Mouse (Mus musculus): ENCODE results near the gene Lims1. TPM values are rescaled to one million over a fixed set of nuclear protein-coding genes. Genes with fewer than 3 reads are reported as not detected.
"Not testable (repeated sequence)": the region's sequence is repeated elsewhere in the genome, so short reads cannot be mapped to it uniquely, and the experiment has no call there.

Lims1 gene
- polyA plus RNA-seq, 1 experiment from 2014 or later = 183 TPM

DNA sequence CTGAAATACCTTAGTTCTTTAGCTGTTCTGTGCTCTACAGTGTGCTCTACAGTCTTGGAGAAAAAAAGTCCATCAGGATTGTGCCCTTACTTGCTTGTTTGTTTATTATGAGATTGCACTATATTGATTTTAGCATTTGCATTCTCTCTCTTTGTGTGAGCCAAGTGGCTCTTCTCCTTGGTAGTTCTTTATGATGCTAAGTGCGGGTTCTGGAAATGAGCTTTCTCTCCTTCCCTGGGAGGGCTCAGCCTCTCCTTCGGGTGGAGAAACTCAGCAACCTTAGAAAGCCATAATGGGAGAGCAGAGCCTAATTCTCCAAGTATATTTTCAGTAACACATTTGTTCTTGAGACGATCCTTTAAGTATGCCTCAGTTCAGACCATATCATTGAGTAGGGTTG is 3.0 kb downstream of the Lims1 start:
- H3K4me2 ChIP-seq = peak overlapping the region; percentile 36; the same call in 1 of the 2 replicates
- H3K4me1 ChIP-seq (replicated peaks) = peaks cover 31% of the 10 kb centered on the region
- no peak overlapping the region for H3K27ac ChIP-seq
- no peak overlapping the region for H3K4me3 ChIP-seq
- WGBS = 54% methylated on average over 3 of the region's 3 CpGs
- ATAC-seq (replicated peaks; ENCODE audit: insufficient number of reproducible peaks, insufficient read depth, low FRiP score, low read depth) = no peak
- H3K36me3 ChIP-seq = no peaks in the 10 kb centered on the region
- no peaks in the 10 kb centered on the region for H3K27me3 ChIP-seq
- H3K9me3 ChIP-seq (replicated peaks) = no peaks in the 10 kb centered on the region
- H3K9ac ChIP-seq = no peak overlapping the region

DNA sequence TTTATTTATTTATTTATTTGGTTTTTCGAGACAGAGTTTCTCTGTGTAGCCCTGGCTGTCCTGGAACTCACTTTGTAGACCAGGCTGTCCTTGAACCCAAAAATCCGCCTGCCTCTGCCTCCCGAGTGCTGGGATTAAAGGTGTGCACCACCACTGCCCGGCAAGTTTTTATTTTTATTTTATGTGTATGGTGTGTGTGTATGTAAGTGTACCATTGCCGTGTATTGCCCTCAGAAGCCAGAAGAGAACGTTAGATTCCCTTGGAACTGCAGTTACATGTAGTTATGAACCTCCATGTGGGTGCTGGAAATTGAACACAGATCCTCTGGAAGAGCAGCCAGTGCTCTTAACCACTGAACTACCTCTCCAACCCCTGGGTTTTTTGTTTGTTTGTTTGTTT is 4.6 kb downstream of the Lims1 start:
- peaks cover 27% of the 10 kb centered on the region for H3K4me1 ChIP-seq (replicated peaks)
- H3K9ac ChIP-seq; H3K36me3 ChIP-seq; H3K27ac ChIP-seq; H3K4me2 ChIP-seq; H3K4me3 ChIP-seq; H3K9me3 ChIP-seq (replicated peaks); H3K27me3 ChIP-seq; ATAC-seq (replicated peaks; ENCODE audit: insufficient number of reproducible peaks, insufficient read depth, low FRiP score, low read depth): not testable (repeated sequence)
- 91% methylated on average over 6 of the region's 6 CpGs for WGBS

- no peak overlapping the region for H3K4me3 ChIP-seq
- H3K27me3 ChIP-seq = no peaks in the 10 kb centered on the region
- no peak overlapping the region for H3K9ac ChIP-seq
- H3K36me3 ChIP-seq = no peaks in the 10 kb centered on the region
- peaks cover 32% of the 10 kb centered on the region for H3K4me1 ChIP-seq (replicated peaks)
- WGBS = 96% methylated on average over 8 of the region's 8 CpGs
- ATAC-seq (replicated peaks; ENCODE audit: insufficient number of reproducible peaks, insufficient read depth, low FRiP score, low read depth) = no peak
- no peak overlapping the region for H3K27ac ChIP-seq
- H3K9me3 ChIP-seq (replicated peaks) = no peaks in the 10 kb centered on the region
- H3K4me2 ChIP-seq = no peak overlapping the region
Observed at GRCm38 (mm10) chr10:58328517-58329108, 5.3 kb downstream of the Lims1 start.

- Histone ChIP-seq H3K27ac (no peak overlapping the region), H3K9me3 (replicated peaks) (no peaks in the 10 kb centered on the region), H3K4me2 (no peak overlapping the region), H3K27me3 (no peaks in the 10 kb centered on the region), H3K9ac (no peak overlapping the region), H3K4me1 (replicated peaks) (peaks cover 24% of the 10 kb centered on the region), H3K36me3 (no peaks in the 10 kb centered on the region), H3K4me3 (no peak overlapping the region)
- no peak for ATAC-seq (replicated peaks; ENCODE audit: insufficient number of reproducible peaks, insufficient read depth, low FRiP score, low read depth)
Observed at GRCm38 (mm10) chr10:58330635-58331034, 7.4 kb downstream of the Lims1 start.

GRCm38 (mm10) chr10:58331741-58332140 is 8.5 kb downstream of the Lims1 start:
- Histone ChIP-seq H3K4me1 (replicated peaks) (peaks cover 15% of the 10 kb centered on the region), H3K36me3 (no peaks in the 10 kb centered on the region), H3K9ac (no peak overlapping the region), H3K4me3 (no peak overlapping the region), H3K27ac (no peak overlapping the region), H3K4me2 (no peak overlapping the region), H3K9me3 (replicated peaks) (no peaks in the 10 kb centered on the region), H3K27me3 (no peaks in the 10 kb centered on the region)
- no peak for ATAC-seq (replicated peaks; ENCODE audit: insufficient number of reproducible peaks, insufficient read depth, low FRiP score, low read depth)

DNA sequence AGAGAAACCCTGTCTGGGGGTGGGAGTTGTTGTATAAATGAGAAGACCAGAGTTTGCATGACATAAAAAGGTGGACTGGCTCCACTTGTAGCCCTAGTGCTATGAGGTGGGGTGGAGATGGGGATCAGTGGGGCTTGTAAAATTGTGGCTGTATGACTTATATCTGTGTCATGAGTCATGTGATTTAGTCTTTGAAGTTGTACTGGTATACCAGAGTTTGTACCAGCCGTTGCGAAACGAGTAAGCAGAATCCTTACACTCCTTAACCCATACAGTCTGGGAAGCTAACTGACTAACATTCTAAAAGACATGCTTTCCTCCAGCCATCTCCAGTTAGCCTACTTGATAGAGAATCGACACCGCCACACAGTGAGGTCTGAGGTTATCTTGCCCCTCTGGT is 10.1 kb downstream of the Lims1 start:
- Histone ChIP-seq H3K27me3 (no peaks in the 10 kb centered on the region), H3K4me3 (no peak overlapping the region), H3K4me1 (replicated peaks) (peaks cover 11% of the 10 kb centered on the region), H3K9ac (no peak overlapping the region), H3K27ac (no peak overlapping the region), H3K9me3 (replicated peaks) (no peaks in the 10 kb centered on the region), H3K4me2 (no peak overlapping the region), H3K36me3 (no peaks in the 10 kb centered on the region)
- WGBS = 58% methylated on average over 5 of the region's 5 CpGs
- no peak for ATAC-seq (replicated peaks; ENCODE audit: insufficient number of reproducible peaks, insufficient read depth, low FRiP score, low read depth)

DNA sequence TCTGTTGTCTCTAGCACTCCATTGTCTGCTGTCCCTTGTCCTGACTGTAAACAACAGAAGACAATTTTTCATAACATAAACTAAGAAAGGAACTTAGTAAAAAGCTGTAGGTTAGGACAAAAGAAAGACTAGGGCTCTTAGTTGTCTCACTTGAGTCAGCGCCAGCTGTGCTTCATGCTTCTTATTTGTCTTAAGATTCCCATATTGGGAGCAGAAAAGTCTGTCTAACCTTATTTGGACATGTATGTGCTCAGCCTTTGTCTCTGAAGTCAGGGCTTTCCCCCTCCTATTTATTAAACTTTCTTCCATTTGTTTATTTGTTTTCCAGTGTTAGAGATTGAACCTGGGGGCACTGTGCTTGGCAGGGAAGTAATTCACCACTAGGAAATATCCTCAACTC is 12.9 kb downstream of the Lims1 start:
- 91% methylated on average over 1 of the region's 1 CpGs for WGBS
- no peak overlapping the region for H3K9ac ChIP-seq
- H3K27ac ChIP-seq = no peak overlapping the region; the same call in 1 of the 2 replicates
- H3K4me1 ChIP-seq (replicated peaks) = peaks cover 25% of the 10 kb centered on the region
- H3K36me3 ChIP-seq = no peaks in the 10 kb centered on the region
- H3K27me3 ChIP-seq = no peaks in the 10 kb centered on the region
- H3K4me2 ChIP-seq = no peak overlapping the region
- no peak overlapping the region for H3K4me3 ChIP-seq
- H3K9me3 ChIP-seq (replicated peaks) = no peaks in the 10 kb centered on the region
- ATAC-seq (replicated peaks; ENCODE audit: insufficient number of reproducible peaks, insufficient read depth, low FRiP score, low read depth) = no peak

DNA sequence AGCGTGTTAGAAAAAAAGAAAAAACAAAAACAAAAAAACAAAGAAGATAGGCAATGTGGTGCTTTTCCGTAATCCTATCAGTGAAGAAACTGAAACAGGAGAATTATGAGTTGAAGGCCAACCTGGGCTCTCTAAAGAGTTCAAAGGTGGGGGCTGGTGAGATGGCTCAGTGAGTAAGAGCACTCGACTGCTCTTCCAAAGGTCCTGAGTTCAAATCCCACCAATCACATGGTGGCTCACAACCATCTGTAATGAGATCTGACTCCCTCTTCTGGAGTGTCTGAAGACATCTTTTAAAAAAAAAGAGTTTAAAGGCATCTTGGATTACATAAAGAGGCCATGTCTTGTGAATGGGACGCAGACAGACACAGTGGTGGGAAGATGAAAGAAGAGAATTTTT is 13.8 kb downstream of the Lims1 start:
- not testable (repeated sequence) for H3K27ac ChIP-seq; ATAC-seq (replicated peaks; ENCODE audit: insufficient number of reproducible peaks, insufficient read depth, low FRiP score, low read depth); H3K9ac ChIP-seq; H3K9me3 ChIP-seq (replicated peaks); H3K4me3 ChIP-seq; H3K36me3 ChIP-seq; H3K27me3 ChIP-seq; H3K4me2 ChIP-seq
- 90% methylated on average over 4 of the region's 4 CpGs for WGBS
- H3K4me1 ChIP-seq (replicated peaks) = peaks cover 33% of the 10 kb centered on the region

- WGBS = 22% methylated on average over 1 of the region's 1 CpGs
- peaks cover 41% of the 10 kb centered on the region for H3K4me1 ChIP-seq (replicated peaks)
- H3K4me3 ChIP-seq = no peak overlapping the region
- H3K4me2 ChIP-seq = no peak overlapping the region
- H3K27me3 ChIP-seq = no peaks in the 10 kb centered on the region
- ATAC-seq (replicated peaks; ENCODE audit: insufficient number of reproducible peaks, insufficient read depth, low FRiP score, low read depth) = no peak
- H3K9me3 ChIP-seq (replicated peaks) = no peaks in the 10 kb centered on the region
- peak overlapping the region; percentile 31; the same call in 1 of the 2 replicates for H3K27ac ChIP-seq
- H3K36me3 ChIP-seq = no peaks in the 10 kb centered on the region
- no peak overlapping the region for H3K9ac ChIP-seq
Observed at GRCm38 (mm10) chr10:58338590-58338989, 15.3 kb downstream of the Lims1 start.

- no peaks in the 10 kb centered on the region for H3K9me3 ChIP-seq (replicated peaks)
- peak overlapping the region; percentile 87 for H3K27ac ChIP-seq
- no peak overlapping the region for H3K9ac ChIP-seq
- WGBS = 28% methylated on average over 2 of the region's 2 CpGs
- peak; percentile 88 for ATAC-seq (replicated peaks; ENCODE audit: insufficient number of reproducible peaks, insufficient read depth, low FRiP score, low read depth)
- H3K27me3 ChIP-seq = no peaks in the 10 kb centered on the region
- no peak overlapping the region for H3K4me2 ChIP-seq
- H3K4me1 ChIP-seq (replicated peaks) = peaks cover 50% of the 10 kb centered on the region
- H3K36me3 ChIP-seq = no peaks in the 10 kb centered on the region
- H3K4me3 ChIP-seq = no peak overlapping the region
Observed at GRCm38 (mm10) chr10:58341685-58342084, 18.4 kb downstream of the Lims1 start.

GRCm38 (mm10) chr10:58342199-58342598 is 18.9 kb downstream of the Lims1 start:
- WGBS = 60% methylated on average over 2 of the region's 2 CpGs
- Histone ChIP-seq H3K4me3 (no peak overlapping the region), H3K9me3 (replicated peaks) (no peaks in the 10 kb centered on the region), H3K36me3 (no peaks in the 10 kb centered on the region), H3K4me2 (no peak overlapping the region), H3K27ac (peak overlapping the region; percentile 87), H3K4me1 (replicated peaks) (peaks cover 53% of the 10 kb centered on the region), H3K9ac (no peak overlapping the region), H3K27me3 (no peaks in the 10 kb centered on the region)
- ATAC-seq (replicated peaks; ENCODE audit: insufficient number of reproducible peaks, insufficient read depth, low FRiP score, low read depth) = no peak

DNA sequence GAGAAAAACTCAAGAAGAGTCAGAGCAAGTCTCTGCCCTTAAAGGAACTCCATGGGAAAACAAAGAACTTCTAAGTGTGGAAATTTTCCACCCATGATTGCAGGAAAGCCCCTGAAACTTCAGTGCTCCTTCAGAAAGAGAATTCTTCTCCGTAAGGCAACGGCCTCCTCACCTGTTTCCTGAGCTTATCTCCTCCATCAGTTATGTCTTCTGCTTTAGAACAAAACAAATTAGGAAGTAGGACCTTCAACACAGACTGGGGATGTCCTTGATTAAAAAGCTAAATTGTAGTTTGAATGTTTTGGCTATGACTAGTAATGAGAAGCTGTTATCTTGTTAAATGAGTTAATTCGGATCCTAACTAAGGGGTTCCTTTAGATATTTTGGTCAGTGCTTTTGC is 20.3 kb downstream of the Lims1 start:
- peak overlapping the region; percentile 87 for H3K27ac ChIP-seq
- H3K9ac ChIP-seq = no peak overlapping the region
- H3K4me1 ChIP-seq (replicated peaks) = peaks cover 48% of the 10 kb centered on the region
- no peak overlapping the region for H3K4me3 ChIP-seq
- no peaks in the 10 kb centered on the region for H3K27me3 ChIP-seq
- H3K36me3 ChIP-seq = no peaks in the 10 kb centered on the region
- 75% methylated on average over 3 of the region's 3 CpGs for WGBS
- no peak for ATAC-seq (replicated peaks; ENCODE audit: insufficient number of reproducible peaks, insufficient read depth, low FRiP score, low read depth)
- H3K4me2 ChIP-seq = no peak overlapping the region
- no peaks in the 10 kb centered on the region for H3K9me3 ChIP-seq (replicated peaks)
